Mouse (Mus musculus) v-Abl transformed pro-B cells (cell line): ENCODE measurements around the gene 1110012L19Rik.
"Not testable (repeated sequence)": the region's sequence is repeated elsewhere in the genome, so short reads cannot be mapped to it uniquely, and the experiment has no call there.

ENCODE experiments used
- in situ Hi-C, 2 experiments: fragments of 400-800 bp; cut with MboI; formaldehyde crosslinking; loops; one replicate each; pipeline ENCODE4 v1.15.1; 2025; ENCODE audit not compliant: unreplicated experiment in 2 of 2

Gene 1110012L19Rik

GRCm38 (mm10) chrX:70385276-70385961 lies at the start of gene 1110012L19Rik:
TSS of gene 1110012L19Rik (plus strand) at chrX:70385877.
- in situ Hi-C loops: loop anchor here (10.0 to 25.0 kb wide), 2 partner anchors 89 to 102 kb away; partner anchors contain the start of gene Tmem185a (in 2 of the 2)

DNA sequence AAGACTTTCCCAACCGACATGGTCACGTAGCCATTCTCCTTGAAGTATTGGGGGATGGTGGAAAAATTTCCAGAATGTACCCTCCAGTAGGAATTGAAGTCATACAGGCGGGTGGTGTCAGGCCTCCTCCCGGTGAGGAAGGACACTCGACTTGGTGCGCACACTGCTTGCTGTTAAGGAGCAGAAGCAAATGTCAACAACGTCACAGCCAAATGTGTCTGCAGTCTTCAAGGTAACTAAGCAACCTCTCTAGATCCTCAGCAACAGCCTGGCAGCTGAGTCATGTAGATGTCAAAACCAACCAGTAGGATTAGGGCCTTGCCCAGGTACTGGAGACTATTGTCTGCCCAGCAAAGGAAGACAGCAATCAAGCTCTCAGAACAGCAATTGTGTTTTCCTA lies 22.7 kb upstream of the 1110012L19Rik start:
- in situ Hi-C loops: loop anchor here (25.0 kb wide), 4 partner anchors 949 to 1274 kb away; partner anchors contain the start of gene Mtmr1 (in 1 of the 2)

DNA sequence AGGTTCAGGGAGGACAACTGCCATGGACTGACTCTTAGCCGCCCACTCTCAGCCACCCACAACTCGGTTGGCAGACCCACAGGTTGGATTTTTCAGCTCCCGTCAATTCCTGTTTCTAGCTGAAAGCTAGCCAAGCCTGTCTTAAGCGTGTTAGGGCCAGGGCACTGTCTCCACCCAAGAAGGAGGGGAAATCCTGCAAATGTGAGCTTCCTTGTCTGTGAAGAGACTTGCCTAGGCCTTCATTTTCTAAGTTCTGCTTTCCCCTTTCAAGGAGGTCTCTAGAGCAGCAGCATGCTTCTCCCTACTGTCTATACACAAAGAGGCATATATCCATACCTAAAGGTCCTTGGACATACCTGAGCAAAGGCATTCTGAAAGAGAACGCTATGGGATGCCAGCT lies 22.2 kb upstream of the 1110012L19Rik start:
- in situ Hi-C loops: loop anchor here (25.0 kb wide), 4 partner anchors 949 to 1274 kb away; partner anchors contain the start of gene Mtmr1 (in 1 of the 2)

DNA sequence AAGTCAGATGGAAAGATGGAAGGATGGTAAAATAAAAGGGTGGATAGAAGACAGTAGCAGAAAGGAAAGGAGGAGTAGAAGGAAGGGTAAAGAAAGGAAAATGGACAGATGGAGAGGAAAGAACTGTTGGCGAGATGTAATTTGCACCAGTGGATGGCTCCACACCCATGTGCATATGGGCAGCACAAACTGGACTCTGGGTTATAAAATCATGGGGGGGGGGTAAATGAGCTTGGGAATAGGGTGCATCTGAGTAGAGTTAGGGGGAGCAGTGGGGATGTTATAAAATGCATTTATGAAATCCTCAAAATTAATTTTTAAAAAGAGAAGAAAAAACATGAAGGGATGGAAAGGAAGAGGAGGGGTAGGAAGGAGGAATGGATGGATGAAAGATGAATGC lies 21.5 kb upstream of the 1110012L19Rik start:
- in situ Hi-C loops: loop anchor here (25.0 kb wide), 4 partner anchors 948 to 1273 kb away; partner anchors contain the start of gene Mtmr1 (in 1 of the 2)

DNA sequence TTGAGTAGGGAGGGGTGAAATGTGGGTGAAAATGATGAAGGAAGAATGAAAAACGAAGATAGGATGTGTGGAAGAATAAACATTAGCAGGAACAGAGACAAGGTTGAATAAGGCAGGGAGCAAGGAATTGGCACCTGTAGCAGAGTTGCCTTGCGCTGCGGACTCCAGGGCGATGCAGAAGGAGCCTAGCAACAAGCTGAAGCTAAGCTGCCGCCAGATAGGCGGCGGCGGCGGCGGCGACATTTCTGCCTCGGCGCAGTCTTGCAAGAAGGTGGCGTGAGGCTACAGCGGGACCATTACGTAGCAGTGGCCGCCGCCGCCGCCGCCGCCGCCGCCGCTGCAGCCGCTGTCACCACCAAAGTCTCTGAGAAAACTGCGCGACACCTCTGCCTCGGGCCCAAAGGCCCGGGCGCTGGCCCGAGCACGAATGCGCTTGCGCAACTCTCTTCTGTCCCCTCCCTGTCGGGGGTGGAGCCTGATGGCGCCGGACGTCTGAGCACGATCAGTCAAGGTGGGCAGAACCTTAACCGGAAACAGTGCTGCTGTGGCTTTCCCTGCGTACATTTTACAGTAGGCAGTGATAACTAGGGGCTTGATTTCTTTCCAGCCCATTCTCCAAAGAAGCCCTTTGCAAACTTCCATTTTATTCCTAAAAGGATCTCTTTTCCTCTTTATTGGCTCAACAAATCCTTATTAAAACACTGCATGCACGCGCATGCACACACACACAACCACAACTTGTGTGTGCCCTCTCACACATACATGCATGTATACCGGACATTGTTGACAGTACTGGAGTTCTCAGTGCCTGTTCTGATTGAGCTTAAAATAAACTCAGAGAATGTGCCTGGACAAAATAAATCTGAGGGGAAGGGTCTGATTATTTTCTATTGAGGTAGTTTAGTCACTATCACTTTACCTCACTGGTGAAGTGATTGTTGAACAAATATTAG lies 20.7 kb upstream of the 1110012L19Rik start, which contains the start of gene Ids:
Ids (minus strand) TSS at position 424 of the 953 bp plus-strand sequence.
- in situ Hi-C loops: loop anchor here (5.0 to 25.0 kb wide), 5 partner anchors 212 to 1272 kb away; partner anchors contain the start of gene Mtmr1 (in 1 of the 2)

DNA sequence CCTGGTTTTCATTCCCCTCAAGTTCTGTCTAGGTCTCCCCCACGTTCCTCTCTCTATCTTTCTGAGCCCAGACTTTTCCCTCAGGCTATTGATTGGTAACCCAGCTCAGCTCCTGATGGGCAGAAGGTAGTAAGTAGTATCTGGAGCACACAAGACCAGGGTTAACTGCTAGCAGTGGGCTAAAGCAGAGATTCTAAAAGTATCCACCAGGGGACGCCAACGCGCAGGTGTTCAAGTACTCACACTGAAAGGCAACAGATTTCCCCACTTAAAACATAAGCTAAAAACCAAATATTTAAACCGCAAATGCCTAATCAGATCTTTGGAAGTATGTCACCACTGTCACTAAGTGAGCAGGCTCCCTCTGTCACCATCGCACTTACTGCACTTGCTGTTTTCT lies 15.9 kb upstream of the 1110012L19Rik start:
- in situ Hi-C loops: loop anchor here (5.0 to 25.0 kb wide), 5 partner anchors 208 to 1268 kb away; partner anchors contain the start of gene Mtmr1 (in 1 of the 2)

- in situ Hi-C loops: loop anchor here (25.0 kb wide), 5 partner anchors 113 to 1263 kb away; partner anchors contain the start of genes Mtmr1 (in 1 of the 2) and Tmem185a (in 1 of the 2)
Observed at GRCm38 (mm10) chrX:70374469-70375110, 11.1 kb upstream of the 1110012L19Rik start.

DNA sequence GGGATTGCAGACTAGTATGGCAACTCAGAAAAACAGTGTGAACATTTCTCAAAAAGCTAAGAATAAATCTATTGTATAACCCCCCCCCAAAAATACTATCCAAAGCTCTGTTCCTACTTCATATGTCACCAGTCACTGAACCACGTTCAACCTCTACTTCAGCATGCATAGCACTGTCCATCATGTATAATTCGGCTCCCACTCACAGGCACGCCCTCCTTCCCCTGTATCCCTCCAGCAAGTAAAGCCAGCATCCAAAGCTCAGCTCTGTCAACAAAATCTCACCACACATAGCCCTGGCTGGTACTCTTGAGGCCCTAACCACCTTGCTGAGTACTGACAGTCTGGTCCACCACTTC lies 781 bp upstream of the 1110012L19Rik start:
- in situ Hi-C loops: loop anchor here (5.0 to 25.0 kb wide), 3 partner anchors 90 to 182 kb away; partner anchors contain the start of gene Tmem185a (in 2 of the 2)

DNA sequence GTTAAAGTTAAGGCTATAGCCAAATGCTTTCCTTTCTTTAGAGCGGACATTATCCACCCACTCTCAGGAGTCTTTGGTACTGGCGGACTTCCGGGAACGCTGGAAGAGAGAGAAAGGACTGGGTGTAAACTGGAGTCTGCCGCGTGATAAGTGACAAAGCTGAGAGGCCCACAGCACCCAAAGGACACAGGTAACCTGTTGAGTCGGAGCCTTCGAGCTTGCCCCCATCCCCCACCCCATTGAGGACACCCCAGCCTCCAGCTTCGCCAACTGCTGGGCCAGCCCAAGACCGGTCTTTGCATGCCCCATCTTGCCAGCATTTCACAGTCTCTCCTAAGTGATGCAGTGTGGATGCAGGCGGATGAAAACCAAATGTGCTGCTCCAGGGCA lies 280 bp downstream of the 1110012L19Rik start:
- in situ Hi-C loops: loop anchor here (10.0 to 25.0 kb wide), 2 partner anchors 89 to 101 kb away; partner anchors contain the start of gene Tmem185a (in 2 of the 2)

GRCm38 (mm10) chrX:70392636-70393035 lies 7.0 kb downstream of the 1110012L19Rik start:
- in situ Hi-C loops: loop anchor here in 1 of 2 experiments (25.0 kb wide), 1 partner anchor 95 kb away; the partner anchor contains the start of gene Tmem185a

DNA sequence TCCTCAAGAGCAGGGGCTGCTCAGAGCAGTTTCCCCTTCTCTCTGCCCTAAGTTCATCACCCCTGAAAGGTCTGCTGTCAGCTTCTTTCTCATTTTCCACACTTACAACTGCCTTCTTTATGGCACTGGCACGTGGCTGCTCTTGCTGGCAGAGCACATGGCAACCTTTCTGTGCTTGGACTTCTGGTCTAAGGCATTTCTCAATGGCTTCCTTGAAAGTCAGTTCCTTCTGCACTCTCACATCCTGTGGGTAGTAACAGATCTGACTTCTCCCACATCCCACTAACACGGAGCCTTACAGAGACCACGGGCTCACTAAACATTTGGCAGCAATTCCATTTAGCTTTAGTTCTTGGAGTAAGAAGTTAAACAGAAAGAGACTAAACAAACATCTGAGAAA lies 39.8 kb downstream of the 1110012L19Rik start:
- in situ Hi-C loops: not testable (repeated sequence)
